Mouse (Mus musculus): ENCODE measurements around the gene Heatr1. TPM values are rescaled to one million over a fixed set of nuclear protein-coding genes. Genes with fewer than 3 reads are reported as not detected.

Gene Heatr1
- 10 to 100 TPM; 13.8 to 14.7 TPM for total RNA-seq (2021)
- long read RNA-seq, experiment 1, full-length matches to known transcripts = 4 of 5 reads
- long read RNA-seq, experiment 1, partial matches to known transcripts = 1 of 5 reads
- long read RNA-seq, experiment 1, other reads (novel, unspliced or antisense) = 0 of 5 reads
- long read RNA-seq, experiment 2, full-length matches to known transcripts = 2 of 2 reads
- long read RNA-seq, experiment 2, partial matches to known transcripts = 0 of 2 reads
- long read RNA-seq, experiment 2, other reads (novel, unspliced or antisense) = 0 of 2 reads

- DNase-seq = peak; percentile 88 to 94
- intact Hi-C loops (cut with DNase I) = loop anchor here (5.0 kb wide), 2 partner anchors 67 to 138 kb away; partner anchors contain the start of genes Lgals8 and Mtr
Measured at GRCm38 (mm10) chr13:12394609-12395505, at the start of gene Heatr1. TSS of gene Heatr1 (plus strand) at chr13:12395027.

DNA sequence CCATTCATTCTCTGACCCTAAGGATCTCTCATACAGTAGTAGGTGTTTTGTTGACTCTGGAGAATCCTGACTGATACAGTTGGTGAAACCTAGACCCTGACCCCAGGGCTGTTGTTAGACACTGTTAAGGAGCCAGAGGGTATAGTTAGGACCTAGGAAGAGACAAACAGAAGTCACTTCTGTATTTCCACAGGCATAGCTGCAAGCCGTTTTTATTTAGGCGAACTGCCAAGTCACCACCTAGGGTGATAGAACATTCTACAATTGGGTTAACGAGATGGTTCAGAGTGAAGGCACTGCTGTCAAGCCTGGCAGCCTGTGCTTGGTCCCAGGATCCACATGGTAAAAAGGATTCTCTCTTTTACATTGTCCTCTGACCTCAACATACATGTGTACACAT, 48.0 kb upstream of the Heatr1 start:
- no peak for DNase-seq
- intact Hi-C loops (cut with DNase I) = no loop called here

DNA sequence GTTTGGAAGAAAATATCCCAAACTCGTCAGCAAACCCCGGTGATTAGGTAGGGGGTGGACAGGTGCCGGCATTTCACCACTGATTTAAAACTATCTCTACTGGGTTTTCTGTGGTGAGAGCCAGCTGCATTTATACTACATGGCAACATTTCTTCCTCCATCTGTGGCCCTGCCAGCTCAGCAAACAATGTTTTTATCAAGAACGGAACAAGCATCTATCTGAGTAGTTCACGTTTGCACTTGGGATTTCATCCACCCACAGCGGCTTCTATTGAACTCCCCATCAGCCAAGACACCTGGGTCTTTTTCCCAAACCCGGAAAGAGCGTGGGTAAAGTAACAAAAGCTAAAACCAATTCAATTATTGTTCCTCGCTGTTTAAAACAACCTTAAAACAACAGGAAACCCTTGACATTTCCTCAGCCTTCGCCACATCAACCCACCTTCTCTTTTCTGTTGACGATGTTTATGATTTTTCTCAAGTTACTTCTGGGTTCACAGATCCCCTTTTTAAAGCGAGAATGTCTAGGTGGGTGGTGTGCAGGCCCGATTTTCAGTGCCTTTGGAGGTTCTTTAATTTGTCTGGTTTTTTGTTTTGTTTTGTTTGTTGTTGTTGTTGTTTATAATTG, 45.5 kb upstream of the Heatr1 start:
- no peak for DNase-seq
- intact Hi-C loops (cut with DNase I) = no loop called here

- no peak for DNase-seq
- intact Hi-C loops (cut with DNase I) = no loop called here
Measured at GRCm38 (mm10) chr13:12356184-12356583, 38.6 kb upstream of the Heatr1 start.

DNA sequence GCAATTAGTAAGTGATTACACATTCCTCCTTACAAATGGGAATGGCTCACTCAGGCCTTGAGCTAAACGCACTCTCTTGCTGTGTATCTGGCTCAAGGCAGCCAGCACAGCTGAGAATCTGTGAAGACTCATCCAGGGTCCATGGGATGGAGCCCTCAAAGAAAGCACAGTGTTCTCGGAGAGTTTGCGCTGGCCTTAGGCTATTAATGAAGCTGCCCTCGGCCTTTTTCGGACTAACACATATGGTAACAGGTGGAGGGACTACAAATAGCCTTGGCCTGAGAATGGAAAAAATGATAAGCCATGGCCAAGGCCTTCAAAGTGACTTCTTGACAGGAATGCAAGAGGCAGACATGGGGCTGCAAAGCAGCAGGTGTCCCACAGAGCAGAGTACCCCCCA, 37.3 kb upstream of the Heatr1 start:
- intact Hi-C loops (cut with DNase I) = no loop called here
- peak in 1 of 2 experiments; percentile 8 for DNase-seq

GRCm38 (mm10) chr13:12361486-12361885, 33.3 kb upstream of the Heatr1 start:
- DNase-seq = no peak
- intact Hi-C loops (cut with DNase I) = no loop called here

GRCm38 (mm10) chr13:12369041-12369621, 25.7 kb upstream of the Heatr1 start:
- DNase-seq = peak; percentile 51 to 69
- intact Hi-C loops (cut with DNase I) = loop anchor here (1.0 kb wide), 1 partner anchor 29 kb away; the partner anchor contains the start of gene Actn2

GRCm38 (mm10) chr13:12369930-12370329, 24.9 kb upstream of the Heatr1 start:
- DNase-seq = peak; percentile 55 to 59
- intact Hi-C loops (cut with DNase I) = loop anchor here (1.0 kb wide), 1 partner anchor 30 kb away; the partner anchor contains the start of gene Actn2

DNA sequence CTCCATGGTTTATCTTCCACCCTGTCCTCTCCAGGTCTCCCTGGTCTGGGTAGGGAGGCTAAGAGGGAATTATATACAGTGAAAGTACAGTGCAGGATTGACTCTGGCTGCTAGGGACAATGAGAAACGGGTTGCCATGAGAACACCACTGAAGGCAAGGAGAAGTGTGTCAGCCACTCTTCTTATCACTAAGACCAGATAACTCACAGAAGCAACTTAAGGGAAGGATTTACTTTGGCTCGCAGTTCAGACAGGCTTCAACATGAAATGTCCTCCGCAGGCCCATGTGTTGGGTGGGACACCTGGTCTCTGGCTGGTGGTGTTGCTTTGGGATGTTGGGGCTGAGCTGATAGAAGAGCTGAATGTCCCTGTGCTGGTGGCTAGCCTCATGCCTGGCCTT, 22.1 kb upstream of the Heatr1 start:
- DNase-seq = no peak
- intact Hi-C loops (cut with DNase I) = no loop called here

DNA sequence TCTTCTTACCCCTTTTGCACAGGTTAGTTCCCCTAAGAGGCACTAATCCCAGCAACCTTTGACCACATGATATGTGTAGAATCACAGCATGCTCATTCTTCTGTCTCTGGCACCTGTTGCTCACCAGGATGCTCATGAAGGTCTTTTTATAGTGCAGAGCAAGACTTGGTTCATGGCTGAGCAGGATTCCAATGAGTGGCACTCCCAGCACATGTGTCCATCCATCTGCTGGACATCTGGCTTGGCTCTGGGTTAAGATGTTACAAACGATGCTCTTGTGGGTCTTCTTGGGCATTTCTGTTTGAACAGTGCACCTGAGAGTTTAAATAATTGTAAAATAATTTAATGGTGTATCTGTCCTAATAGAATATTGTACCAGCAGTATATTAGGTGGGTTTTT, 18.0 kb upstream of the Heatr1 start:
- DNase-seq = no peak
- intact Hi-C loops (cut with DNase I) = no loop called here

DNA sequence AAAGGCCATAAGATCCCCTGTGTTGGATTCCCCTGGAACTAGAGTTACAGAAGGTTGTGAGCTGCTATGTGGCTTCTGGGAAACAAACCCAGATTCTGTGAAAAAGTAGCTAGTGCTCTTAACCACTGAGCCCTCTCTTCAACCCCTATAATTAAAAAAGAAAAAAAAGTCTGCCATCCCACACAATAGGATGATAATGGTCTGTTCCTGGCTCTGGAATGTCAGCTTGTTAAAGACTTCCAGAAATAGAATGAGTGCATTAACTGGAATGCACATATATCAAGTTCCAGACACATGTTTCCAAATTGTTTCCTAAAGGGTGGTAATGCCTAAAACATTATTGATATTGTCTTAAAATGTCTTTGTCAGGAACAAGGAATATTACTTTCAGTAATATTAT, 10.0 kb upstream of the Heatr1 start:
- DNase-seq = no peak
- intact Hi-C loops (cut with DNase I) = loop anchor here (1.0 to 2.0 kb wide), 2 partner anchors 88 to 175 kb away; no protein-coding TSS in a partner anchor

DNA sequence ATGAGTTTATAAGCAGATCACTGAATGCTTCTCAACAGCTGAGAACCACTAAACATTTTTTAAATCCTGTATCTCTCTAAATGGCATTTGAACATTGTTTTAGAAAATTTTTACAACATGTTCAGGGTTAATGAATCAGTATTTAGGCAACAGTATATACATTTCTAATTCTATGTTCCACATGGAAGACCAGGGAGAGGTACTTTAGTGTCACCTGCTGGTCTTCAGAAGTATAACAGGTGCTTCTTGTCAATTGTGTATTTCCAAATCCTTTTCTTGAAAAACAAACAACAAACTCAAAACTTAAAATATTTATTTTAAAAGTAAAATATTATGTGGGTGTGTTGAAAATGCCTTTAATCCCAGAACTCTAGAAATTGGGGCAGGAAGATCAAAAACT, 8.5 kb upstream of the Heatr1 start:
- peak in 1 of 2 experiments; percentile 31 for DNase-seq
- intact Hi-C loops (cut with DNase I) = no loop called here

GRCm38 (mm10) chr13:12395571-12395970, 744 bp downstream of the Heatr1 start:
- no peak for DNase-seq

DNA sequence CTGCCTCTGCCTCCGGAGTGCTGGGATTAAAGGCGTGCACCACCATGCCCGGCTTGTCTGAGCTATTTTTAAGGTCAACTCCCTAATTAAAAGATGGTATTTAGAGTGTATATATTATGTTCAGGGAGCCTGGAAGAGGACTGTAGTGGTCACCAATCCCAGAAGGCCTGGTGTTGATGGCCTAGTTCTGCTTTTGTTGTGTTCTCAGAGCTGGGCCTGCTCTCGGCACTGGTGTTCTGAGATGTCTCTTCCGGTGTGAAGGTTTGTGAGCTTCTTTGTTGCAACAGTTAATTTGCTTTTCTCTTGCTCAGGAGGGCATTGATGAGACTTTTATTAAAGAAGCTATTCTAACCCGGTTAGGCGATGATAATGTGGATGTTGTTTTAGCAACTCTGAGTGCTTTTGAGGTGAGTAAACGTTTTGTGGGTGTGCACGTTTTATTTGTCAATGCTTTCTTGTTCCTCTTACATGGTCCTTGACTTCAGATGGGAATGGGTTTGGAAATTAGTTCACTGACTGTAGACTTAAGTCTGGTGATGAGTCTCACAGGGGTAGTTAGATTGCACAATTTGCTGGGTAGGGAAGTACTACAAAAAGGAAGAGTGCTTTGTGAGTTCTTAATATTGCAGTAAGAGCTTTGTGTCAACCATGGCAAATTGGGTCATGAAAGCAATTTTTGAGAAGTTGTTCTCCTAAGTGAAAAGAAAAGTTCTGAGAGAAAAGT, 13.7 kb downstream of the Heatr1 start:
- DNase-seq = no peak
- intact Hi-C loops (cut with DNase I) = no loop called here

More at GRCm38 (mm10) chr13:12395571-12395970, 744 bp downstream of the Heatr1 start:
- intact Hi-C loops (cut with DNase I) = loop anchor here (5.0 kb wide), 2 partner anchors 67 to 138 kb away; partner anchors contain the start of genes Lgals8 and Mtr

DNA sequence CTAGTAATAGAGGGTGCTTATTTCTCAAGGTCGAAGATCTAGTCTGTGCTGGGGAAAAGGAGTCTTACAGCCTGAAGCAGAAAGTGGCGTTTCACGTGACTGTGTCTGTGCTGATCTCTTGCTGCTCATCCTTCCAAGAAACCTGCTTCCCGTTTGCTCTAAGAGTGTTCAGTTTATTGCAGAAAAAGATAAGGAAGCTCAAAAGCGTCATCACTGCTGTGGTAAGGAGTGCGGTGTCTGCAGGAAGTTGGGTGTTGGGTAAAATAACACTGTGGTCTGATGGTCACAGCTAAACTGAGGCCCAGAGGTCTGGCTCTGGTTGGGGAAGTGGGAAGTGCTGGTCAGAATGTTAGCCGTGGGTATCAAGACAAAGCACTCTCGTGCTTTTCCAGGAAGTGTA, 17.2 kb downstream of the Heatr1 start:
- intact Hi-C loops (cut with DNase I) = no loop called here
- peak in 1 of 2 experiments; percentile 9 for DNase-seq

GRCm38 (mm10) chr13:12420596-12420995, 25.8 kb downstream of the Heatr1 start:
- intact Hi-C loops (cut with DNase I) = no loop called here
- no peak for DNase-seq

- intact Hi-C loops (cut with DNase I) = no loop called here
- no peak for DNase-seq
Measured at GRCm38 (mm10) chr13:12428556-12428955, 33.7 kb downstream of the Heatr1 start.

DNA sequence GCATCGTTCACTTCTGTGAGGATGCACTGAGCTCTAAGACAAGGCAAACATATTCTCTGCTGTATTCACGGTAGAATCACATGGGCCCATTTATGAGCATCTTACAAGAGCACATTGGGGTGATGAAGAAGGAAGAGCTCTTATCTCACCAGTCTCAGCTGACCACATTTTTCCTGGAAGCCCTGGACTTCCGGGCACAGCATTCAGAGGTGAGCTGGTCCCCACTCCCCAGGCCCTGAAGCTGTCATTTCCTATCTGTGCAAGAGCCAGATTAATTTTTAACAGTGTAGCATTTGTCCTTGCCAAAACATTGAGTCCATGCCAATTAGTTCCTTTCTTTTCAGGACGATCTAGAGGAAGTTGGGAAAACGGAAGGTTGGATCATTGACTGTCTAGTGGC, 39.0 kb downstream of the Heatr1 start:
- intact Hi-C loops (cut with DNase I) = no loop called here
- DNase-seq = no peak

DNA sequence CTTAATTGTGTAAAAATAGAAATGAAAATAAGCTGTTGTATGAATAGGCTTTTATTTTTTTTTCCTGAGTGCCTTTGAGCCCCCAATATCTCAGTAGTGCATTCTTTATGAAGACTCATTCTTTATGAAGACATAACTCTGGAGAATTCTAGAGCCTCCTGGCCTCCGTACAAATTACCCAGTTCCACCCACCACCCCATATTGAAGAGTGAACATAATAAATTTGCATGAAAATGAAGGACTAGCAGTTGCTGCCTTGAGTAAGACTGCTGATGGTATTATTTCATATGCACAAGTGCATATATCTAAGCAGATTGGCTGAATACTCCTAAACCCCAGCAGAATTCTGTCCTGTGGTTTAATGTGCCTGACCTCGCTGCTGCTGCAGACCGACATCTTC, 44.8 kb downstream of the Heatr1 start:
- intact Hi-C loops (cut with DNase I) = no loop called here
- no peak for DNase-seq

DNA sequence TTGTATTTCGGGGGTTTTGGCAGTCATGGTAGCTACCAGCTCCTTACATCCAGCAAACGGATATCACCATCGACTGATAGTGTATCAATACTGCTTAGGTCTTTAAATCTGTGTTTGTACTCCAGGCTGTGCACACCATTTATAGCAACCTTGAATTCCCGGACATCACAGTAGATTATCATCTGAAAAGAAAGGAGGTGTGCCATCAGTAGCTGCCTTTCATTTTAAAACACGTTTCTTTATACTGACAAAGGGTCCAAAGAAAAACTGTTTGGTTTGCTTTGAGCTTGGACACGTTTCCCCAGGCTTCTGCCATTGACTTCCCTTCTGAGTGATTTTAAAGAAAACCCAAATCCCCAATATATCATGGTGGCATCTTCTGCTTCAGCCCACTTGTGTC, 46.0 kb downstream of the Heatr1 start:
- DNase-seq = no peak
- intact Hi-C loops (cut with DNase I) = no loop called here

Data from heart, postnatal 14 days (tissue).